Mouse (Mus musculus) forebrain, embryonic 12.5 days (tissue): ENCODE data around the gene Nvl. TPM values are rescaled to one million over a fixed set of nuclear protein-coding genes. Genes with fewer than 3 reads are reported as not detected.

ENCODE experiments used
- ATAC-seq: fragments of 200-750 bp; cut with Nextera tagmentation; 2 replicates; pipeline ENCODE4 v1.8.0; 2017; ENCODE audit warnings: moderate TSS enrichment; ENCODE audit not compliant: low FRiP score
- H3K27ac ChIP-seq: fragments of 300-500 bp; sonication (generic); 2 replicates; pipeline ENCODE4 v1.5.1; 2016; ENCODE audit warnings: mild to moderate bottlenecking
- H3K27me3 ChIP-seq: fragments of 300-500 bp; sonication (generic); 2 replicates; pipeline ENCODE4 v1.6.1; 2016; ENCODE audit warnings: mild to moderate bottlenecking
- H3K36me3 ChIP-seq: fragments of 300-500 bp; sonication (generic); replicated peaks from 2 replicates; pipeline ENCODE4 v1.6.1; 2016; ENCODE audit warnings: mild to moderate bottlenecking
- H3K4me1 ChIP-seq: fragments of 300-500 bp; sonication (generic); 2 replicates; pipeline ENCODE4 v1.6.1; 2016
- H3K4me2 ChIP-seq: fragments of 300-500 bp; sonication (generic); 2 replicates; pipeline ENCODE4 v1.6.1; 2016; ENCODE audit warnings: mild to moderate bottlenecking, moderate library complexity
- H3K4me3 ChIP-seq: fragments of 300-500 bp; sonication (generic); replicated peaks from 2 replicates; pipeline ENCODE4 v1.5.1; 2016; ENCODE audit warnings: mild to moderate bottlenecking
- H3K9ac ChIP-seq: fragments of 300-500 bp; sonication (generic); 2 replicates; pipeline ENCODE4 v1.6.1; 2016; ENCODE audit warnings: mild to moderate bottlenecking
- H3K9me3 ChIP-seq: fragments of 300-500 bp; sonication (generic); 2 replicates; pipeline ENCODE4 v1.6.1; 2016
- WGBS: fragments of 180-500 bp; shearing (Covaris S2); methylation state at CpG from one replicate; pipeline ENCODE4 v1.1.7; 2016; 5-methylcytosine and 5-hydroxymethylcytosine counted together
- polyA plus RNA-seq: library from polyadenylated mRNA; unstranded; fragments of >200 nt; fragmentation: Nextera tagmentation; extraction: Ambion mirVana; gene quantifications from 2 replicates; pipeline ENCODE4 v1.2.1, GENCODE M21; 2016

Nvl gene
- polyA plus RNA-seq, 1 experiment from 2014 or later: 44.5 TPM

- Histone ChIP-seq H3K36me3 (peaks cover 33% of the 10 kb centered on the region), H3K4me3 (peak overlapping the region; percentile 77), H3K9me3 (no peaks in the 10 kb centered on the region), H3K4me2 (peak overlapping the region; percentile 72), H3K27me3 (no peaks in the 10 kb centered on the region), H3K27ac (peak overlapping the region; percentile 68; the same call in 1 of the 2 replicates), H3K4me1 (peaks cover 32% of the 10 kb centered on the region), H3K9ac (peak overlapping the region; percentile 70)
- WGBS: under 1% methylated on average over 12 of the region's 12 CpGs
- peak; percentile 30; the same call in 1 of the 2 replicates for ATAC-seq
Measured at GRCm38 (mm10) chr1:181143609-181143949, 425 bp downstream of the Nvl start.

GRCm38 (mm10) chr1:181138730-181139129 is 5.3 kb downstream of the Nvl start:
- Histone ChIP-seq H3K9me3 (no peaks in the 10 kb centered on the region), H3K4me2 (no peak overlapping the region), H3K36me3 (peaks cover 72% of the 10 kb centered on the region), H3K27me3 (no peaks in the 10 kb centered on the region), H3K27ac (no peak overlapping the region), H3K4me3 (no peak overlapping the region), H3K9ac (no peak overlapping the region), H3K4me1 (peaks cover 12% of the 10 kb centered on the region)
- ATAC-seq: no peak
- 93% methylated on average over 7 of the region's 7 CpGs for WGBS

GRCm38 (mm10) chr1:181131915-181132314 is 12.1 kb downstream of the Nvl start:
- H3K4me3 ChIP-seq: no peak overlapping the region
- peaks cover 82% of the 10 kb centered on the region for H3K36me3 ChIP-seq
- H3K4me1 ChIP-seq: no peaks in the 10 kb centered on the region
- H3K27me3 ChIP-seq: no peaks in the 10 kb centered on the region
- 90% methylated on average over 6 of the region's 6 CpGs for WGBS
- no peak overlapping the region for H3K4me2 ChIP-seq
- H3K9ac ChIP-seq: no peak overlapping the region
- H3K27ac ChIP-seq: no peak overlapping the region
- H3K9me3 ChIP-seq: no peaks in the 10 kb centered on the region
- no peak for ATAC-seq

- WGBS: 94% methylated on average over 9 of the region's 9 CpGs
- no peaks in the 10 kb centered on the region for H3K27me3 ChIP-seq
- ATAC-seq: no peak
- no peak overlapping the region for H3K4me2 ChIP-seq
- no peaks in the 10 kb centered on the region for H3K9me3 ChIP-seq
- no peak overlapping the region for H3K27ac ChIP-seq
- H3K9ac ChIP-seq: no peak overlapping the region
- no peak overlapping the region for H3K4me3 ChIP-seq
- H3K4me1 ChIP-seq: no peaks in the 10 kb centered on the region
- H3K36me3 ChIP-seq: peaks cover 81% of the 10 kb centered on the region
Measured at GRCm38 (mm10) chr1:181126766-181127165, 17.2 kb downstream of the Nvl start.

GRCm38 (mm10) chr1:181125916-181126315 is 18.1 kb downstream of the Nvl start:
- Histone ChIP-seq H3K9ac (no peak overlapping the region), H3K4me3 (no peak overlapping the region), H3K27me3 (no peaks in the 10 kb centered on the region), H3K4me1 (no peaks in the 10 kb centered on the region), H3K4me2 (no peak overlapping the region), H3K27ac (no peak overlapping the region), H3K9me3 (no peaks in the 10 kb centered on the region), H3K36me3 (peaks cover 85% of the 10 kb centered on the region)
- no peak for ATAC-seq
- 97% methylated on average over 3 of the region's 3 CpGs for WGBS

GRCm38 (mm10) chr1:181124145-181124544 is 19.9 kb downstream of the Nvl start:
- Histone ChIP-seq H3K27ac (no peak overlapping the region), H3K27me3 (no peaks in the 10 kb centered on the region), H3K9me3 (no peaks in the 10 kb centered on the region), H3K4me1 (no peaks in the 10 kb centered on the region), H3K9ac (no peak overlapping the region), H3K4me2 (no peak overlapping the region), H3K36me3 (peaks cover 82% of the 10 kb centered on the region), H3K4me3 (no peak overlapping the region)
- ATAC-seq: no peak
- WGBS: 86% methylated on average over 2 of the region's 2 CpGs

- H3K36me3 ChIP-seq: peaks cover 72% of the 10 kb centered on the region
- H3K9ac ChIP-seq: no peak overlapping the region
- no peak overlapping the region for H3K4me3 ChIP-seq
- ATAC-seq: no peak
- H3K27ac ChIP-seq: no peak overlapping the region
- no peaks in the 10 kb centered on the region for H3K9me3 ChIP-seq
- no peaks in the 10 kb centered on the region for H3K27me3 ChIP-seq
- no peak overlapping the region for H3K4me2 ChIP-seq
- 92% methylated on average over 4 of the region's 4 CpGs for WGBS
- H3K4me1 ChIP-seq: no peaks in the 10 kb centered on the region
Measured at GRCm38 (mm10) chr1:181117112-181117511, 26.9 kb downstream of the Nvl start.

GRCm38 (mm10) chr1:181090048-181090447 is 54.0 kb downstream of the Nvl start:
- Histone ChIP-seq H3K4me3 (no peak overlapping the region), H3K9ac (no peak overlapping the region), H3K9me3 (no peaks in the 10 kb centered on the region), H3K4me1 (no peaks in the 10 kb centered on the region), H3K27me3 (no peaks in the 10 kb centered on the region), H3K27ac (no peak overlapping the region), H3K36me3 (peaks cover 44% of the 10 kb centered on the region), H3K4me2 (no peak overlapping the region)
- 79% methylated on average over 12 of the region's 12 CpGs for WGBS
- no peak for ATAC-seq

GRCm38 (mm10) chr1:181084021-181084420 is 60.0 kb downstream of the Nvl start:
- Histone ChIP-seq H3K4me3 (no peak overlapping the region), H3K9me3 (no peaks in the 10 kb centered on the region), H3K4me2 (no peak overlapping the region), H3K27ac (no peak overlapping the region), H3K9ac (no peak overlapping the region), H3K27me3 (no peaks in the 10 kb centered on the region), H3K36me3 (no peaks in the 10 kb centered on the region), H3K4me1 (no peaks in the 10 kb centered on the region)
- ATAC-seq: no peak
- WGBS: 43% methylated on average over 2 of the region's 2 CpGs

GRCm38 (mm10) chr1:181073075-181073474 is 70.9 kb downstream of the Nvl start:
- H3K4me3 ChIP-seq: no peak overlapping the region
- H3K9ac ChIP-seq: no peak overlapping the region
- no peaks in the 10 kb centered on the region for H3K27me3 ChIP-seq
- no peaks in the 10 kb centered on the region for H3K9me3 ChIP-seq
- H3K27ac ChIP-seq: no peak overlapping the region
- H3K4me1 ChIP-seq: no peaks in the 10 kb centered on the region
- ATAC-seq: no peak
- 52% methylated on average over 5 of the region's 5 CpGs for WGBS
- H3K36me3 ChIP-seq: no peaks in the 10 kb centered on the region
- H3K4me2 ChIP-seq: no peak overlapping the region

- no peaks in the 10 kb centered on the region for H3K36me3 ChIP-seq
- H3K4me3 ChIP-seq: no peak overlapping the region
- H3K9me3 ChIP-seq: no peaks in the 10 kb centered on the region
- no peak overlapping the region for H3K4me2 ChIP-seq
- no peaks in the 10 kb centered on the region for H3K27me3 ChIP-seq
- WGBS: 71% methylated on average over 11 of the region's 11 CpGs
- no peak overlapping the region for H3K9ac ChIP-seq
- no peak overlapping the region for H3K27ac ChIP-seq
- no peak for ATAC-seq
- no peaks in the 10 kb centered on the region for H3K4me1 ChIP-seq
Measured at GRCm38 (mm10) chr1:181069671-181070070, 74.3 kb downstream of the Nvl start.

GRCm38 (mm10) chr1:181068344-181068743 is 75.7 kb downstream of the Nvl start:
- no peak for ATAC-seq
- H3K4me1 ChIP-seq: no peaks in the 10 kb centered on the region
- H3K4me2 ChIP-seq: no peak overlapping the region
- 82% methylated on average over 1 of the region's 1 CpGs for WGBS
- H3K27ac ChIP-seq: no peak overlapping the region
- no peak overlapping the region for H3K4me3 ChIP-seq
- no peaks in the 10 kb centered on the region for H3K9me3 ChIP-seq
- H3K27me3 ChIP-seq: no peaks in the 10 kb centered on the region
- H3K9ac ChIP-seq: no peak overlapping the region
- no peaks in the 10 kb centered on the region for H3K36me3 ChIP-seq

- Histone ChIP-seq H3K27me3 (no peaks in the 10 kb centered on the region), H3K4me2 (no peak overlapping the region), H3K9ac (no peak overlapping the region), H3K36me3 (no peaks in the 10 kb centered on the region), H3K27ac (no peak overlapping the region), H3K4me3 (no peak overlapping the region), H3K9me3 (no peaks in the 10 kb centered on the region), H3K4me1 (no peaks in the 10 kb centered on the region)
- no peak for ATAC-seq
- 84% methylated on average over 6 of the region's 6 CpGs for WGBS
Measured at GRCm38 (mm10) chr1:181064648-181065047, 79.4 kb downstream of the Nvl start.

GRCm38 (mm10) chr1:181063991-181064390 is 80.0 kb downstream of the Nvl start:
- H3K4me1 ChIP-seq: no peaks in the 10 kb centered on the region
- H3K9ac ChIP-seq: no peak overlapping the region
- 76% methylated on average over 2 of the region's 2 CpGs for WGBS
- H3K36me3 ChIP-seq: no peaks in the 10 kb centered on the region
- no peak overlapping the region for H3K4me2 ChIP-seq
- H3K9me3 ChIP-seq: no peaks in the 10 kb centered on the region
- no peaks in the 10 kb centered on the region for H3K27me3 ChIP-seq
- no peak overlapping the region for H3K4me3 ChIP-seq
- ATAC-seq: no peak
- H3K27ac ChIP-seq: no peak overlapping the region
